Mouse (Mus musculus): ENCODE measurements around the gene Edc4.

DNA sequence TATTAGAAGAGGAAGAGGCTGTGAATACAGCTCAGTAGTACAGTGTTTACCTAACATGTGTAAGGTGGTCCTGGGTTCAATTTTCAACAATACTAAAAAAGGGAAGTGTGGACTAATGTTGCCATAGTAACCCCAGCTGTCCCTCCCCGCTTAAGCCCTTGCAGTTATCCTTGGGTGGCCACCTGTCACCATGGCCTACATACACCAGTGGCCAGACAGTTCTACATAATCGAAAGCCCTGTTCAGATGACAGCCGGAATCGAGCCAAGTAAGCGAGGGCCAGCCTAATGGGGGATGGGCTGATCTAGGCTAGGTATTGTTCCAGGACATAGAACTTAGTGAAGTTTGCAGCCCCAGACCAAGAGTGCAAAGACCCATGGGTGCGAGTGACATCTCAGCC is 43.7 kb upstream of the Edc4 start:
- no peak for TF ChIP-seq CTCF (IDR thresholded peaks at IDR 0.05; ENCODE audit: extremely low read depth, insufficient read depth, insufficient read length, insufficient replicate concordance)
- TF ChIP-seq POLR2A (IDR thresholded peaks at IDR 0.05; ENCODE audit: low read depth, low read length) = no peak
